Mouse (Mus musculus) cerebral cortex, adult 2 months (tissue): ENCODE measurements around the gene Stard8.

ENCODE experiments used
- WGBS: fragments of 180-500 bp; shearing (Covaris S2); methylation state at CpG from one replicate; pipeline ENCODE4 v1.1.7; 2018; 5-methylcytosine and 5-hydroxymethylcytosine counted together

Stard8 gene

DNA sequence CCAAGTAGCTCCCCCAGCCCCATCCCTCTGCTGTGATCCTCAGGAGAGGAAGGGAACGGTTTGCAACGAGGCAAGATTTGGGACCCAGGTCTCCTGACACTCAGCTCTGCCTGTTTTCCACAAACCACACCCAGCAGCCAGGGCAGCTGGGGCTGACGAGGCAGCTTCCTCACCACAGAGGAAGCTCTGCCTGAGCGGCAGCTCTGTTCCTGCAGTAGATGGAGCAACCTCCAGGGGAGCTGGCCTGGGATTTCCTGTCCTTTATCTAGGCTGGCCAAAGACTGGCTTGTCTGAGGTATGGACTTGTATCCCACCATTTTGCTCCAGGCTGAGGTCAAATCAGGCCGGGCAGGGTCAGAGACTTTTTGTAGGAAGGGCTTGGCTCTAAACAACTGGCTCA is 46.2 kb downstream of the Stard8 start:
- 63% methylated on average over 5 of the region's 5 CpGs for WGBS

DNA sequence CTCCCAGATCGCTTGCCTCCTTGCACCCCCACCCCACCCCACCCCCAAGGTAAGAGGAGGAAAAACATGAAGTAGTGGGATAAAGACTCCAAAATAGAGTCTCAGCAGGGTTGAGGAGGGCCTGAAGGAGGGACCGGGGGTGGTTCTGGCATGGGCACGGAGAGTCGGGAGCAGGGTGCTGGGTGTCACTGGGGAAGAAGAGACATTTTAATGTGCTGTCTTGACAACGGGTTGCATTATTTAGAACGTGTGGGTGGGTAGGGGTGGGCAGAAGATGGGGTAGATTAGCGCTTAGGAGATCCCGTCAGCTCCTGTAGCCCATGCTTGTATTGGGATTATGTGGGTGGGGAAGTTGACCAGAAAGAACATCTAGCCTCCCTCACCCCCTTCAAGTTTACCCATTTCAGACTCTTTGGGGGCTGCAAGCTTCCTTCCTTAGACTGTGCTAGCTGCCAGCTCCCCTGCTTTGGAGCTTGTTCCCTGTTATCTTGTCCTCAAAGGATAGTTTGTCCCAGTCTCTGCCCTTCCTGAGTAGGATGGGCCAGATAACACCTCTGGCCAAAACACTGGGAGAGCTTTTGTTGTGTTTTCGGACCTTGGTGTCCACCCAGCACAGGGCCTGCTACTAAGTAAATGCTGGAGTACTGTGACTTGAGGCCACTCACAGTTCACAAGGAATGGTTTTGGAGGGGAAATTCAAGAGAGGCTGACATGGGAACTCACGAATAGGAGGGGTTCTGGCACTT is 47.9 kb downstream of the Stard8 start:
- 39% methylated on average over 10 of the region's 10 CpGs for WGBS

DNA sequence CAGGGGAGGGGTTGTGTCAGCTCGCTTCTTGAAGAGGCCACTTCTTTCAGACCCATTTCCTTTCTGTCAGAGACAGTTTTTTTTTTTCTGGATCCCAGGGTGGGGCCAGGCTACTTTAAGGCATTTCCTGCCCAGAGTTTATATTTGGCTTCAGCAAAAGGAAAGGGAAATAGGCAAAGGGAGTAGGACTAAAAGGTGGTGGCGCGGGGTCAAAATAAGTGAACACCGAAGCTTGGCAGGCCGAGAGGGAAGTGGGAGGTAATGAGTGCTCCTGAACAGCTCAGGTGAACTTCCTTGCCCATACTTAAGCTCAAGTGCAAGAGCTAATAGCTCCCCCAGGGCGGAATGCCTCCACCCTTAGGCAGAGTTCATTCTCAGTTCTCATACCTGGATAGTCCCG is 49.2 kb downstream of the Stard8 start:
- WGBS, result 65% methylated on average over 7 of the region's 7 CpGs

DNA sequence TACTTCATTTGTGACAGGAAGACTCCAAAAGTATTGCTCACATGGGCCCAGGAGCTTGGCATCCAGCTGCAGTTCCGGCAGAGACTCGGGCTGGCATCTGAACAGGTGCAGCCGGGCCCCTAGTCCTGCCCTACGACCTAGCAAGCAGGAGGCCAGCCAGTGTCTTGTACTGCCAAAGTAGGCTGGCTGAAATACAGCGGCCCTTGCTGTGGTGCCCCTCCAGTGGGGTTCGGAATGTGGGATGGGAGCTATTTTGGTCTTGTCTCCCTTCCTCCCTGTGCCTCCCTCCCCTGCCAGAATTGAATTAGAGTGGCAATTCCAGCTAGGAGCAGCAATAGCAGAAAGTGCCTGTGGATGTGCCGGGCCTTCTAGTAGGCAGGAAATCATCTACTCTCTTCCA is 51.5 kb downstream of the Stard8 start:
- 31% methylated on average over 7 of the region's 7 CpGs for WGBS

DNA sequence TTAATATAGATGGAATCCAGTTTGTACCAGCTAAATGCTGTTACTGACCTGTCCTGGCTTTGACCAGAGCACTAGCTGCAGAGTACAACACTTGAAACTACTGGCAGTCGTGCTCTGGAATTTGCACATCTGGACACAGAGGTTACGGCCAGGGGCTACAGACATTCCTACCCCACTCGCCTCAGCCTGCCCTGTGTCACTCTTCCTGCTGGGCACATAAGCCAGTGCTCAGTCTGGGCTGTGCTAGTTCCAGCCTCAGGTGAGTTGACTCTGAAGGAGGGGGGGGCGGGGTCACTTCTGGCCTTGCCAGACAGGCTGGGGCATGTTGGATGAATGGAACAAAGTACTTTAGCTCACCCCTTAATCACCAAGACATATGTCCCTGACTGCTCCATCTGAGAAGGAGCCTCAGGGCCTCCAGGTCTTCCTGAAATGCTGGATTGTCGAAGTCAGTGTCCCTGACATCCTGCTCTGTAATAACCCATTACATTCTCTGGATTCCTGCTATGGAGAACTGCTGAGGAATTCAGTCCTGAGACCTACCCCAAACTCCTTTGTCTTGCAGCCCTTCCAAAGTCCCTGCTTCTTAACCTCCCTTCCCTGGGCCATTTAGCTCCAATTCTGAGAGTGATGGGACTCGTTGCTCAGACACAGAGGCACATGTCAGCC is 54.9 kb downstream of the Stard8 start:
- WGBS, result 79% methylated on average over 6 of the region's 6 CpGs

DNA sequence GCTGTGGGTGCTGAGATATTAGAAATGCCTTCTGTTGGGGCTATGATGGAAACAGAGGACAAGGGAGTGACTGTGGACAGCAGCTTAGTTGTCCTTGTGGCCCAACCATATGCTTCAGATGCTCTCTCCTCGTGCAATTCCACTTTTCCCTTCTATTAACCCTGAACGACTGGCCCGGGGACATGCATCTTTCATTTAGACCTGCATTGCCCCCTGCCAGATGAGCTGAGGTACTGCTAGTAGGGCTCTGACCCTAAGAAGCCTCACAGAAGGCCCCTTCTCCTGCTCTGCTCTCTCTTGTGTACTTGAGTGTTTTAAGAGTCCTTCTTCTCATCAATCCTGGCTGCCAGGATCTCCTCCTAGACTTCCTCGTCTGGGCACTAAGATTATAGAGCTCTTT is 56.1 kb downstream of the Stard8 start:
- 42% methylated on average over 4 of the region's 4 CpGs for WGBS

DNA sequence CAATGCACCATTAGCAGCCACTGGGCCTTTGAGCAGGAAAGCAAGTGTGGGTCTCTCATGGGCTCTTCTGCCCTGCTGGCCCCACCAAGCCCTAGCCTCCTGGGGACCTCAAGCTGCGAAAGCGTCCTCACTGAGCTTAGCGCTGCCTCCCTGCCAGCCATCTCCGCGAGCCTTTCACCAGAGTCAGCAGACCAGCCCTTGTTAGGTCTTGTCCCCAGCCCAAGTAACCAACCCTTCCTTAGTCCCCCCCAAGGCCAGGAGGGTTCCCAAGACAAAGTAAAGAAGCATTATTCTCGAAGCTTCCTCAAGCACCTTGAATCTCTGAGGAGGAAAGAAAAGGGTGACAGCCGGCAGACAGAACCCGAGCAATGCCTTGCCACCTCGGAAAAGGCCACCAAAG is 62.5 kb downstream of the Stard8 start:
- 91% methylated on average over 9 of the region's 9 CpGs for WGBS

DNA sequence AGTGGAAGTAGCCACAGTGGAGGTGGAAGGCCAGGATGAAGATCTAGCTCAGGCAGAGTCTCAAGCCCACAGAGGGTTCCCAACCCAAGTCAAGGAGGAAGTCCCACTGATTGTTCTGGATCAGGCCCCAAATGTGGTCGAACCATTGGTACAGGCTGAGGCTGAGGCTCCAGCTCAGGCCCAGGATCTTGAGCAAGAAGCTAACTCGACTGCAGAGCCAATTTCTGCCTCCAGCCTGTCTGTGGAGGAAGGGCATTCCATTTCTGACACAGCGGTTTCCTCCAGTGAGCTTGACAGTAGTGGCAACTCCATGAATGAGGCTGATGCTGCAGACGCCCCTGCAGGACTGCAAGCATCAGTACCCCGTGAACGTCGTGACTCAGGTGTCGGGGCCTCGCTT is 63.5 kb downstream of the Stard8 start:
- 73% methylated on average over 9 of the region's 9 CpGs for WGBS

DNA sequence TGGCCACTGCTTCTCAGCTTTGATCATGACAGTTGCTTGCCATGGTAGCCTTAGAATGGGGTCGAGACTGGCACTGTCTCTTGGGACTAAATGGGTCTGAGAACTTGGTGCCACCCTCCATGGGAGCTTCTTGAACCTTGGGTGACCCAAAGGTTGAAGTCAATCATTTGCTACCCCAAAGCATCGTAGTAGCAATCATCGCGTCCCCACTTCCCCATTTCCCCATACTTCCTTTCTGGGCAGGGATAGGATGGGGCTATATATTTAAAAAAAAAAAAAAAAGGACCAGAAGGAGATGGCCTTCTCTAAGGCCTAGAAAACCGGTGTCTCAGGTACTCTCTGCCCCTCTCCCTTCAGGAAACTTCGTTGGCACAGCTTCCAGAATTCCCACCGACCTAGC is 64.2 kb downstream of the Stard8 start:
- 77% methylated on average over 7 of the region's 7 CpGs for WGBS

DNA sequence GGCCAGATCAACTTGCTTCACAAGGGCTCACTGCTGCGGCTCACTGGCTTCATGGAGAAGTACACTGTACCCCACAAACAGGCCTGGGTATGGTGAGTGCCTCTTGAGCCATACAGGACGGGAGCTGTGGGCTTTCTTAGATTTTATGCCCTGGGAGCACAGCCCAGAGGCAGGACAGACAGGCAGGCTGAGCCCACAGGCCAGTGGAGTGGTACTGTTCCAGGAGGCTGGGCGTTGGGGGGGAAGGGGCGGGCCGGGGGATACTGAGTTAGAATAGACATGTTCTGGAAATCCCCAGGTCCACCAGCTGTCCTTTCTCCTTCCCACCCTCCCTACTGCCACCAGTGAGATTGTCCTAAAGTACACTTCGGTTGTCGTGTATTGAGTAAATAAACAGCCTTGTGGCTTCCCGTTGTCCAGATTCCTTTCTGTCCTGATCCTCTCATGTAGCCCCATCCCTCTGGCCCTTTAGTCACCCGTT is 64.7 kb downstream of the Stard8 start:
- 74% methylated on average over 8 of the region's 9 CpGs for WGBS

DNA sequence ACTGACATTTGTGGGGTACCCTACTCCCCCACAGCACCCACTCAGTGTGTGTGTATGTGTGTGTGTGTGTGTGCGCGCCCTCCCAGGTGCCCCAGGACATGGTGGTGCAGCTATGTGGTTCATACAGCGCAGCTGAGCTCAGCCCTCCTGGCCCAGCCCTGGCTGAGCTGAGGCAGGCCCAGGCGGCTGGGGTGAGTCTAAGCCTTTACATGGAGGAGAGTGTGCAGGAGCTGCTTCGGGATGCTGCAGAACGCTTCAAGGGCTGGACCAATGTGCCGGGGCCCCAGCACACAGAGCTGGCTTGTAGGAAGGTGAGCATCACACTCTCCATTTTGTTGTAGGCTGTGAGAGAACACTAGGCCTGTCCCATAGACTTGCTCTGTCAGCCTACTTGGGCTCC is 68.1 kb downstream of the Stard8 start:
- WGBS, result 90% methylated on average over 7 of the region's 7 CpGs

DNA sequence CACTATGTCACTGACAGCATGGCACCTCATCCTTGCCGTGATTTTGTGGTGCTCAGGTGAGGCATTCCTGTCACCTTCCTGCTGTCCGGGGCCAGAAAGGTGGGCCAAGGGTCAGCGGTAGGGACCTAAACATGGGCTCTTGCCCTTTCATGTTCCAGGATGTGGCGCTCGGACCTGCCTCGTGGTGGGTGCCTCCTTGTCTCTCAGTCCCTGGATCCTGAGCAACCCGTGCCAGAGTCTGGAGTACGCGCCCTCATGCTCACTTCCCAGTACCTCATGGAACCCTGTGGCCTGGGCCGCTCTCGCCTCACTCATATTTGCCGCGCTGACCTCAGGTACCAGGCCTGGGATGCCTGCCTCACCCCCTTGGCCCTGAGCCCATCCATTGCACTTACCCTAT is 69.5 kb downstream of the Stard8 start:
- WGBS, result 95% methylated on average over 13 of the region's 13 CpGs

DNA sequence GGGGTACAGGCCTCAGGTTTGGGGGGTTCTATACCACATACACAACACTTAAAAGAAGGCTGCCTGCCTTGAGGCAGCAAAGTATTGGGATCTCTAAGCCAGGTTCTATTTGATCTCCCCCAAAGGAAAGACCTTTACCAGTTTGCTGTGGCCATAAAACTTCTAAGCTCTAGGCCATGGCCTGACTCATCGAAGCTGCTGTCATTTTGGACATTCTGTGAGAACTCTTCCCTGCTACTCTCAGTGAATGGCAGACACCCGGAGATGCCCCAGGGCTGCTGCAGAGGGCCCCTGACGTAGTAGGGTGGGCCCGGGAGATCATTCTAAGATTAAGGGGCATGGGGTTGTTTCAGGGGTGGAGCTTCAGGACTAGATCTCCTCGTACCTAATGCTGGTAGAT is 72.1 kb downstream of the Stard8 start:
- WGBS, result 88% methylated on average over 5 of the region's 5 CpGs

DNA sequence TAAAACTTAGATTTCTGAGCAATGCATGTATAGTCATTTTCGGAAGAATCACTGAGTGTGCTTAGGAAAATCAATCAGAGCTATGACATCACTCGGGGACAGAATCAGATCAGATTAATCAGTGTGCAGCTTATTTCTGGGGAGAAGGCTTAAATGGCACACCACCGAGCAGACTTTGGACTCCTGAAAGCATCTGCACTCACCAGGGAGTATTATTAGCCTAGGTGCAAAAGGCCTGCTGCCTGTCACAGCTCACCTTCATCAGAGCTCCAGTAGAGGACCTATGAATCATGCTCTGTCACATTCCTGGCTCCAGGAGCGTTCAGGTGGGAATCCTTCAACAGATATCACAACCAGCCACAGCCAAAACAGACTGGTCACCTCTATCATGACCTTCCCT is 73.4 kb downstream of the Stard8 start:
- WGBS, result 77% methylated on average over 4 of the region's 4 CpGs

DNA sequence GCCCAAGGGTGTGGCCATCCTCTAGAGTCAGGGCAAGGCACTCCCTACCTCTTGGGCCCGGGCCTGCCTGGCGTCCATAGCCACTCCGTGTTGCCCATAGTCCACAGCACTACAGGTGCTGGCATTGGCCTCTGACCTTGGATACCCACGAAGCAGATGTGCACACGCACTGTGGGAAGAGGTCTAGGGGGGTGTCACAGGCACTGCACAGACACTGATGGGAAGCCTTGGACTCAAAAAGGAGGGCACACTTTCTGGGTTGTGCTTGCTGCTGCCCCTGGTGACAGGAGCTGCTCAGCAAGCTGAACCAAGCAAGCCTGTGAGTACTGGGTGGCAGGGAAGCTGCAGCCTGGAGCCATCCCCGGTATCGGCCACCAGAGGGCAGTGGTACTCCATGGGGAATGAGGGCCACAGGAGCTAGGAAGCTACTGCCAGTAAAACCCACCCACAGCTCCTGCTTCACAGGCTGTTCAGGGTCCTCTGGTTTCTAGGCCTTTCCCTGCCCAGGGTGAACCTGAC is 75.4 kb downstream of the Stard8 start:
- 83% methylated on average over 5 of the region's 7 CpGs for WGBS

DNA sequence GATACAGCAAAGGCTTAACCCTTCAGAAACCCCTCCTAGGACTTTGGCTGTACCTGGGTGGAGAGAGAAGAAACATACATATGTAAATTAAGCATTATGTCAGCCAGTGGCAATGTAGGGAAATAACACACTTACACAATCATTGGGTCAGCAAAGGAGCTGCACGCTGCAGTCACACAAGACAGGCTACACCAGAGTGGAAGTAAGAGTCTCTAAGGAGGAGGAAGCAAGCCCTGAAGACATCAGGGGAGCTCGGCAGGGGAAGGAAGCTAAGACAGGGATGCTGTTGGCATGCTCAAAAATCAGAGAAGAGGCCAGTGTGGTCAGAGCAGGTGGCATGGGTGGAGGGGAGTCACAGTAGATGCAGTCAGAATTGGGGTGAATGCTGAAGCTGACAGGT is 89.7 kb downstream of the Stard8 start:
- 70% methylated on average over 2 of the region's 2 CpGs for WGBS

DNA sequence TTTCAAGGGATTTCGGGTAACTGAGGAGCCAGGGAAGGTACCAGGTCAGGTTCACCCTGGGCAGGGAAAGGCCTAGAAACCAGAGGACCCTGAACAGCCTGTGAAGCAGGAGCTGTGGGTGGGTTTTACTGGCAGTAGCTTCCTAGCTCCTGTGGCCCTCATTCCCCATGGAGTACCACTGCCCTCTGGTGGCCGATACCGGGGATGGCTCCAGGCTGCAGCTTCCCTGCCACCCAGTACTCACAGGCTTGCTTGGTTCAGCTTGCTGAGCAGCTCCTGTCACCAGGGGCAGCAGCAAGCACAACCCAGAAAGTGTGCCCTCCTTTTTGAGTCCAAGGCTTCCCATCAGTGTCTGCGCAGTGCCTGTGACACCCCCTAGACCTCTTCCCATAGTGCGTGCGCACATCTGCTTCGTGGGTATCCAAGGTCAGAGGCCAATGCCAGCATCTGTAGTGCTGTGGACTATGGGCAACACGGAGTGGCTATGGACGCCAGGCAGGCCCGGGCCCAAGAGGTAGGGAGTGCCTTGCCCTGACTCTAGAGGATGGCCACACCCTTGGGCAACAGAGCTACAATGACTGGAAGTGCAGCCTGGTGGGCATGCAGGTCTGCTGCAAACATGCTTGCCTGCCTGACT is 108.2 kb downstream of the Stard8 start:
- 87% methylated on average over 7 of the region's 10 CpGs for WGBS

DNA sequence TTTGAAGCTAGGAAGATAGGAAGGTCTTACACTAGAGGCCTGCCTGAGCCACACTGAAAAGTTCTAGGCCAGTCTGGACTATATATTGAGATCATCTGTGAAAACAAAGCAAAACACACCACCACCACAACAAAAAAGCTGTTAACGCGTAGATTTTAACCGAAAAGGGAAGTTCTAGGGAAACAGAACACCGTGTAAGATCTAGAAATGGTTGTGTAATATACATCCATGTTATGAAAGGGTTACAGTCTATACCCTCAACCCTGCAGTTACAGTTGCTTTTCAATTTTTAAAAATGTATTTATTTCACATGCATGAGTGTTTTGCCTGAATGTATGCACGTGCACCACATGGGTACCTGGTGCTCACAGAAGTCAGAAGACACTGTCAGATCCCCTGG is 116.5 kb downstream of the Stard8 start:
- WGBS, result 92% methylated on average over 5 of the region's 5 CpGs
